Mouse (Mus musculus) embryonic fibroblast, embryonic 13.5 days (primary cell): ENCODE results near the gene Asprv1. TPM values are rescaled to one million over a fixed set of nuclear protein-coding genes. Genes with fewer than 3 reads are reported as not detected.

Source experiments
- H3K27ac ChIP-seq: 2 replicates; pipeline ENCODE4 v1.5.1; 2012; ENCODE audit warnings: low read length, control low read depth, inconsistent platforms; ENCODE audit not compliant: insufficient read depth
- H3K4me1 ChIP-seq: 2 replicates; pipeline ENCODE4 v1.6.1; 2011; ENCODE audit warnings: low read length; ENCODE audit not compliant: control insufficient read depth, insufficient read depth
- H3K4me3 ChIP-seq: 2 replicates; pipeline ENCODE4 v1.5.1; 2011; ENCODE audit warnings: mild to moderate bottlenecking, control low read depth, low read length; ENCODE audit not compliant: insufficient read depth
- CTCF ChIP-seq: IDR thresholded peaks from 2 replicates; pipeline ENCODE4 v1.5.1; 2011; ENCODE audit warnings: mild to moderate bottlenecking, control low read depth, low read length, moderate library complexity, borderline replicate concordance; ENCODE audit not compliant: insufficient read depth
- POLR2A ChIP-seq: IDR thresholded peaks from 2 replicates; pipeline ENCODE4 v1.6.1; 2011; ENCODE audit warnings: low read depth, mild to moderate bottlenecking, control low read depth, low read length, moderate library complexity
- polyA plus RNA-seq: library from polyadenylated mRNA; stranded (reverse); fragments of >200 nt; gene quantifications from 2 replicates; pipeline ENCODE4 v1.2.4, GENCODE M21; 2011; ENCODE audit warnings: low read depth; ENCODE audit not compliant: missing spikeins, insufficient read length

Asprv1 gene
- polyA plus RNA-seq, 1 experiment = not detected

GRCm38 (mm10) chr6:86593146-86593897, 34.6 kb upstream of the Asprv1 start:
- Histone ChIP-seq H3K4me3 (no peak overlapping the region), H3K4me1 (no peaks in the 10 kb centered on the region), H3K27ac (no peak overlapping the region)
- TF ChIP-seq POLR2A (no peak), CTCF (no peak)

DNA sequence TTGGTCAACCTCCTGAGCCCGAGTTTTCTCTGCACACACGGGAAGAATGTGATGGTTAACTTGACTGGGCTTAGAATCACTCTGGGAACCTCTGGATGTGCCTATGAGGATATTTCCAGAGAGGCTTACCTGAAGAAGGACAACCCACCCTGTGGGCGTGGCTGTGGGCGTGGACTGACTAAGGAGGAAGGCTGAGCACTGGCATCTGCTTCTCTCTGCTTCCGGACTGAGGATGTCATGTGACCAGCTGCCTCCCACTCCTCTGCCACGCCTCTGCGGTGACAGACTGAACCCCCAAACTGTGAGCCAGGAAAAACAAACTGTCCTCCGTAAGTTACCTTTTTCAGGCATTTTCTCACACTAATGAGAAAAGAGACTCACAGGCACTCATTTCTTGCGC, 33.3 kb upstream of the Asprv1 start:
- no peaks in the 10 kb centered on the region for H3K4me1 ChIP-seq
- no peak overlapping the region for H3K4me3 ChIP-seq
- TF ChIP-seq POLR2A (no peak), CTCF (no peak)
- no peak overlapping the region for H3K27ac ChIP-seq

- Histone ChIP-seq H3K4me1 (no peaks in the 10 kb centered on the region), H3K4me3 (no peak overlapping the region), H3K27ac (no peak overlapping the region)
- TF ChIP-seq CTCF (no peak), POLR2A (no peak)
These were observed 32.0 kb upstream of the Asprv1 start for GRCm38 (mm10) chr6:86595865-86596440.

DNA sequence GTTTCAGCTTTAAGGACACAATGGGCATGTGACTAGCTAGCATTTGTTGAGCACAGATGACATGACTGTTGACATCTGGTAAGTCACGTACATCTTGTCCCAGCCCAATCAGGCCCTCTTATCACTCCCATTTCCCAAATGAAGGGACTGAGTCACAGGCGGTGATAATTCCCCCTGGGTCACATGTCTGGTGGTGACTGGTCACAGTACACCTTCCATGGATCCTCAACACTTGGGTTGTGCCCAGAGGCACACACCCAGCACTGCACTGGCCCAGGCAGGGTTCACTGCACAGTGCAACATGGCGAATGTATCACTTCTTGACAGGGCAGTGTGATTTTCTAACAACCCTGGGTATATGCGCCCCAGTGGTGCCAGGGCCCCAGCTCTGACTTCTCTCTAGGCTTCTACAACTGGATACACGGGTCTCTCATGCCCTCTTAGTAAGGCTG, 29.2 kb upstream of the Asprv1 start:
- TF ChIP-seq POLR2A (no peak), CTCF (no peak)
- no peak overlapping the region for H3K27ac ChIP-seq
- H3K4me3 ChIP-seq = no peak overlapping the region
- H3K4me1 ChIP-seq = no peaks in the 10 kb centered on the region

- TF ChIP-seq POLR2A (no peak), CTCF (peak; percentile 87; the same call in 1 of the 2 replicates)
- no peaks in the 10 kb centered on the region for H3K4me1 ChIP-seq
- no peak overlapping the region for H3K4me3 ChIP-seq
- H3K27ac ChIP-seq = no peak overlapping the region
These were observed 28.8 kb upstream of the Asprv1 start for GRCm38 (mm10) chr6:86599197-86599596.

DNA sequence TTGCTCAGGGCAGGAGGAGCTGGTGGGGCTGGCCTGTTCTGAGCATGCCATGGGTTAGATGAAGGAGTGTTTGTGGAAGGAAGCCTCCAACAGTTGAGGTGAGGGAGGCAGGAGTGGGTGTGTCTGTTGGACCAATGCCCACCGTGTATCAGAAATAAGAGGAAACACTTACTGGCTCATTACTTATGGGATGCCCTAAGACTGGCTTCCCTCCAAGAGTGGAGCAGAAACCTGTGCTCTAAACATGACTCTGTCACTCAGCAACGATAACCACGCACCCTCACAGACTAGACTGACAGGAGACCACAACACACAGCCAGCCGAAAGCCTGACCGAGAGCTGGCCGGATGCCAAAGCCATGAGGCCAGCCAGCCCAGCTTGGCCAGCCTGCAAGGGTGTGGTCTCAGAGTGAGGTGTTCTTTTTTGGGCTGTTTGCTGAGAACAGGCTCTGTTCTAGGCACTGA, 28.0 kb upstream of the Asprv1 start:
- H3K4me1 ChIP-seq = no peaks in the 10 kb centered on the region
- H3K27ac ChIP-seq = no peak overlapping the region
- no peak overlapping the region for H3K4me3 ChIP-seq
- TF ChIP-seq CTCF (no peak), POLR2A (no peak)

DNA sequence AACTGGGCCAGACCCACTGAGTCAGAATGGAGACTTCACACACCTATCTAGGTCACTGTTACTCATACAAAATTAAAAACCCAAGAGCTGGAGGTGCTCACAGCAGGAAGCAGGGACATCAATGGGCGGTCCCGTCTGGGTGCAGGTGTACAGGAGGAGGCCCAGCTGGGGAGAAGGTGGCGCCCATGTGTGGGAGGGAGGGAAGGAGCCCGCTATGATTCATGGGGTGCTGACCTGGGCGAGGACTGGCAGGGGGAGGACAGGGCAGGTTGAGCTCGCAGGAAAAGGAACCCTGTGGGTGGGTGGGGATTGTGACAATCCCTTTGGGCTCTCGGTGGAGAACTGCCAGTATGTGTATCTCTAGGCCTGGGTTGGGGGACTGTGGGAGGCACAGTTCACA, 22.7 kb upstream of the Asprv1 start:
- H3K4me1 ChIP-seq = no peaks in the 10 kb centered on the region; the same call in 1 of the 2 replicates
- no peak overlapping the region for H3K27ac ChIP-seq
- no peak overlapping the region for H3K4me3 ChIP-seq
- TF ChIP-seq CTCF (no peak), POLR2A (no peak)

- Histone ChIP-seq H3K4me1 (no peaks in the 10 kb centered on the region; the same call in 1 of the 2 replicates), H3K27ac (no peak overlapping the region), H3K4me3 (no peak overlapping the region)
- TF ChIP-seq CTCF (no peak), POLR2A (no peak)
These were observed 21.7 kb upstream of the Asprv1 start for GRCm38 (mm10) chr6:86606289-86606688.

GRCm38 (mm10) chr6:86607471-86607870, 20.5 kb upstream of the Asprv1 start:
- H3K27ac ChIP-seq = no peak overlapping the region
- no peak for TF ChIP-seq POLR2A
- no peak for TF ChIP-seq CTCF
- H3K4me1 ChIP-seq = no peaks in the 10 kb centered on the region; the same call in 1 of the 2 replicates

GRCm38 (mm10) chr6:86609235-86609634, 18.7 kb upstream of the Asprv1 start:
- no peak for TF ChIP-seq POLR2A
- no peak for TF ChIP-seq CTCF

More at GRCm38 (mm10) chr6:86607471-86607870, 20.5 kb upstream of the Asprv1 start:
- no peak overlapping the region for H3K4me3 ChIP-seq

DNA sequence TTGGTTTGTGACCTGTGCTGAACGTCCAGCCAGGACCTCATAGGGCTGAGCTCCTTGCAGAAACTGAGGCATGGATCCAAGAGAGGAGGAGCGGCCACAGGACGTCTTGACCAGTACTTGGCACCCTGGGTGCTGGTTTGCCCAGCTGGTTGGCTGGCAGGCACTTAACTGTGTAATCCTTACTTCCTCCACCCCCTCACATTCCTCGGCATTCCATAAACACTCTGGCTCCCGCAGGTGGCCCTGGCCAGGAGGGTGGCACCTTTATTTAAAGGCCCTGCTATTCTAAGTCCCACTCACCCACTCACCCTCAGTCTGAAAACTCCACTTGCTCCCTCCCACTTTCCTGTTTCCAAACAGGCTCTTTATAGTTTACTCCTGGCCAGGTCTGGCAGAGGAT, 17.2 kb upstream of the Asprv1 start:
- no peak for TF ChIP-seq POLR2A
- TF ChIP-seq CTCF = no peak
- H3K4me1 ChIP-seq = no peaks in the 10 kb centered on the region; the same call in 1 of the 2 replicates
- no peak overlapping the region for H3K27ac ChIP-seq
- H3K4me3 ChIP-seq = no peak overlapping the region

More at GRCm38 (mm10) chr6:86609235-86609634, 18.7 kb upstream of the Asprv1 start:
- H3K4me3 ChIP-seq = no peak overlapping the region
- H3K27ac ChIP-seq = no peak overlapping the region
- H3K4me1 ChIP-seq = no peaks in the 10 kb centered on the region; the same call in 1 of the 2 replicates
